Mouse (Mus musculus): Measurements from ENCODE around the gene Lrtm2. TPM values are rescaled to one million over a fixed set of nuclear protein-coding genes. Genes with fewer than 3 reads are reported as not detected.
A peak's percentile ranks its signal among the peaks of the same experiment; 100 is the strongest.
"Not testable (repeated sequence)": the region's sequence is repeated elsewhere in the genome, so short reads cannot be mapped to it uniquely, and the experiment has no call there.

The Lrtm2 gene
- polyA plus RNA-seq, 1 experiment from 2014 or later: not detected

- Histone ChIP-seq H3K4me1 (ENCODE audit: control insufficient read depth, low read depth, low read length) (peaks cover 17% of the 10 kb centered on the region), H3K27me3 (ENCODE audit: control insufficient read depth, insufficient read depth, low read depth, low read length) (no peaks in the 10 kb centered on the region), H3K9ac (ENCODE audit: low read depth, low read length) (no peak overlapping the region), H3K9me3 (replicated peaks; ENCODE audit: control insufficient read depth, low read length) (no peaks in the 10 kb centered on the region), H3K27ac (ENCODE audit: low read length) (no peak overlapping the region), H3K4me2 (ENCODE audit: low read depth, low read length) (no peak overlapping the region), H3K36me3 (ENCODE audit: control insufficient read depth, insufficient read depth) (peaks cover 36% of the 10 kb centered on the region), H3K4me3 (ENCODE audit: low read depth, low read length) (no peak overlapping the region)
- WGBS (ENCODE audit: insufficient replicate concordance): 73% methylated on average over 5 of the region's 5 CpGs
- no peak for ATAC-seq (ENCODE audit: low read depth)
These were observed 33.0 kb upstream of the Lrtm2 start for GRCm38 (mm10) chr6:119363593-119363992.

GRCm38 (mm10) chr6:119360925-119361702 lies 30.5 kb upstream of the Lrtm2 start:
- H3K4me2 ChIP-seq (ENCODE audit: low read depth, low read length): peak overlapping the region; percentile 41
- 25% methylated on average over 3 of the region's 3 CpGs for WGBS (ENCODE audit: insufficient replicate concordance)
- no peak overlapping the region for H3K9ac ChIP-seq (ENCODE audit: low read depth, low read length)

GRCm38 (mm10) chr6:119360250-119360649 lies 29.7 kb upstream of the Lrtm2 start:
- Histone ChIP-seq H3K27ac (ENCODE audit: low read length) (peak overlapping the region; percentile 68; the same call in 1 of the 2 replicates), H3K4me1 (ENCODE audit: control insufficient read depth, low read depth, low read length) (peaks cover 16% of the 10 kb centered on the region), H3K36me3 (ENCODE audit: control insufficient read depth, insufficient read depth) (peaks cover 44% of the 10 kb centered on the region)
- H3K4me2 ChIP-seq (ENCODE audit: low read depth, low read length); H3K4me3 ChIP-seq (ENCODE audit: low read depth, low read length); H3K9me3 ChIP-seq (replicated peaks; ENCODE audit: control insufficient read depth, low read length); H3K27me3 ChIP-seq (ENCODE audit: control insufficient read depth, insufficient read depth, low read depth, low read length); ATAC-seq (ENCODE audit: low read depth); H3K9ac ChIP-seq (ENCODE audit: low read depth, low read length): not testable (repeated sequence)
- WGBS (ENCODE audit: insufficient replicate concordance): 70% methylated on average over 6 of the region's 6 CpGs

More at GRCm38 (mm10) chr6:119360925-119361702, 30.5 kb upstream of the Lrtm2 start:
- H3K36me3 ChIP-seq (ENCODE audit: control insufficient read depth, insufficient read depth): peaks cover 38% of the 10 kb centered on the region
- peak overlapping the region; percentile 87 for H3K27ac ChIP-seq (ENCODE audit: low read length)
- no peak overlapping the region for H3K4me3 ChIP-seq (ENCODE audit: low read depth, low read length)
- no peaks in the 10 kb centered on the region for H3K27me3 ChIP-seq (ENCODE audit: control insufficient read depth, insufficient read depth, low read depth, low read length)
- H3K9me3 ChIP-seq (replicated peaks; ENCODE audit: control insufficient read depth, low read length): no peaks in the 10 kb centered on the region
- ATAC-seq (ENCODE audit: low read depth): peak; percentile 100
- peaks cover 16% of the 10 kb centered on the region for H3K4me1 ChIP-seq (ENCODE audit: control insufficient read depth, low read depth, low read length)

GRCm38 (mm10) chr6:119358020-119358571 lies 27.5 kb upstream of the Lrtm2 start:
- peaks cover 16% of the 10 kb centered on the region for H3K4me1 ChIP-seq (ENCODE audit: control insufficient read depth, low read depth, low read length)
- no peaks in the 10 kb centered on the region for H3K9me3 ChIP-seq (replicated peaks; ENCODE audit: control insufficient read depth, low read length)
- no peak overlapping the region for H3K4me3 ChIP-seq (ENCODE audit: low read depth, low read length)
- H3K4me2 ChIP-seq (ENCODE audit: low read depth, low read length): no peak overlapping the region
- H3K27me3 ChIP-seq (ENCODE audit: control insufficient read depth, insufficient read depth, low read depth, low read length): no peaks in the 10 kb centered on the region
- H3K9ac ChIP-seq (ENCODE audit: low read depth, low read length): no peak overlapping the region
- peaks cover 44% of the 10 kb centered on the region for H3K36me3 ChIP-seq (ENCODE audit: control insufficient read depth, insufficient read depth)
- ATAC-seq (ENCODE audit: low read depth): no peak
- 83% methylated on average over 8 of the region's 8 CpGs for WGBS (ENCODE audit: insufficient replicate concordance)
- no peak overlapping the region for H3K27ac ChIP-seq (ENCODE audit: low read length)

GRCm38 (mm10) chr6:119352501-119352900 lies 21.9 kb upstream of the Lrtm2 start:
- no peak overlapping the region for H3K4me3 ChIP-seq (ENCODE audit: low read depth, low read length)
- H3K36me3 ChIP-seq (ENCODE audit: control insufficient read depth, insufficient read depth): peaks cover 22% of the 10 kb centered on the region
- H3K9ac ChIP-seq (ENCODE audit: low read depth, low read length): no peak overlapping the region
- no peaks in the 10 kb centered on the region for H3K9me3 ChIP-seq (replicated peaks; ENCODE audit: control insufficient read depth, low read length)
- no peak overlapping the region for H3K4me2 ChIP-seq (ENCODE audit: low read depth, low read length)
- no peaks in the 10 kb centered on the region for H3K27me3 ChIP-seq (ENCODE audit: control insufficient read depth, insufficient read depth, low read depth, low read length)
- ATAC-seq (ENCODE audit: low read depth): no peak
- 71% methylated on average over 6 of the region's 6 CpGs for WGBS (ENCODE audit: insufficient replicate concordance)
- H3K27ac ChIP-seq (ENCODE audit: low read length): no peak overlapping the region
- H3K4me1 ChIP-seq (ENCODE audit: control insufficient read depth, low read depth, low read length): no peaks in the 10 kb centered on the region

GRCm38 (mm10) chr6:119351656-119352055 lies 21.1 kb upstream of the Lrtm2 start:
- WGBS (ENCODE audit: insufficient replicate concordance): 66% methylated on average over 8 of the region's 8 CpGs
- Histone ChIP-seq H3K36me3 (ENCODE audit: control insufficient read depth, insufficient read depth) (peaks cover 18% of the 10 kb centered on the region; the same call in 1 of the 2 replicates), H3K4me1 (ENCODE audit: control insufficient read depth, low read depth, low read length) (no peaks in the 10 kb centered on the region), H3K4me2 (ENCODE audit: low read depth, low read length) (no peak overlapping the region), H3K4me3 (ENCODE audit: low read depth, low read length) (no peak overlapping the region), H3K9ac (ENCODE audit: low read depth, low read length) (no peak overlapping the region), H3K27me3 (ENCODE audit: control insufficient read depth, insufficient read depth, low read depth, low read length) (no peaks in the 10 kb centered on the region), H3K9me3 (replicated peaks; ENCODE audit: control insufficient read depth, low read length) (no peaks in the 10 kb centered on the region), H3K27ac (ENCODE audit: low read length) (no peak overlapping the region)
- ATAC-seq (ENCODE audit: low read depth): no peak

GRCm38 (mm10) chr6:119350703-119351198 lies 20.2 kb upstream of the Lrtm2 start:
- Histone ChIP-seq H3K9ac (ENCODE audit: low read depth, low read length) (no peak overlapping the region), H3K36me3 (ENCODE audit: control insufficient read depth, insufficient read depth) (peaks cover 15% of the 10 kb centered on the region; the same call in 1 of the 2 replicates), H3K4me2 (ENCODE audit: low read depth, low read length) (no peak overlapping the region), H3K27me3 (ENCODE audit: control insufficient read depth, insufficient read depth, low read depth, low read length) (no peaks in the 10 kb centered on the region), H3K4me1 (ENCODE audit: control insufficient read depth, low read depth, low read length) (no peaks in the 10 kb centered on the region), H3K27ac (ENCODE audit: low read length) (no peak overlapping the region), H3K4me3 (ENCODE audit: low read depth, low read length) (no peak overlapping the region), H3K9me3 (replicated peaks; ENCODE audit: control insufficient read depth, low read length) (no peaks in the 10 kb centered on the region)
- WGBS (ENCODE audit: insufficient replicate concordance): 71% methylated on average over 9 of the region's 9 CpGs
- ATAC-seq (ENCODE audit: low read depth): no peak

- 0% methylated on average over 1 of the region's 1 CpGs for WGBS (ENCODE audit: insufficient replicate concordance)
- H3K4me3 ChIP-seq (ENCODE audit: low read depth, low read length): no peak overlapping the region
- ATAC-seq (ENCODE audit: low read depth): no peak
- no peaks in the 10 kb centered on the region for H3K9me3 ChIP-seq (replicated peaks; ENCODE audit: control insufficient read depth, low read length)
- no peak overlapping the region for H3K27ac ChIP-seq (ENCODE audit: low read length)
- no peak overlapping the region for H3K9ac ChIP-seq (ENCODE audit: low read depth, low read length)
- no peaks in the 10 kb centered on the region for H3K4me1 ChIP-seq (ENCODE audit: control insufficient read depth, low read depth, low read length)
- no peaks in the 10 kb centered on the region for H3K36me3 ChIP-seq (ENCODE audit: control insufficient read depth, insufficient read depth)
- H3K4me2 ChIP-seq (ENCODE audit: low read depth, low read length): no peak overlapping the region
- H3K27me3 ChIP-seq (ENCODE audit: control insufficient read depth, insufficient read depth, low read depth, low read length): no peaks in the 10 kb centered on the region
These were observed 17.7 kb upstream of the Lrtm2 start for GRCm38 (mm10) chr6:119348234-119348633.

- Histone ChIP-seq H3K4me3 (ENCODE audit: low read depth, low read length) (no peak overlapping the region), H3K4me1 (ENCODE audit: control insufficient read depth, low read depth, low read length) (no peaks in the 10 kb centered on the region), H3K27ac (ENCODE audit: low read length) (no peak overlapping the region), H3K36me3 (ENCODE audit: control insufficient read depth, insufficient read depth) (no peaks in the 10 kb centered on the region), H3K9me3 (replicated peaks; ENCODE audit: control insufficient read depth, low read length) (no peaks in the 10 kb centered on the region), H3K4me2 (ENCODE audit: low read depth, low read length) (no peak overlapping the region), H3K9ac (ENCODE audit: low read depth, low read length) (no peak overlapping the region), H3K27me3 (ENCODE audit: control insufficient read depth, insufficient read depth, low read depth, low read length) (no peaks in the 10 kb centered on the region)
- ATAC-seq (ENCODE audit: low read depth): no peak
- 58% methylated on average over 5 of the region's 5 CpGs for WGBS (ENCODE audit: insufficient replicate concordance)
These were observed 17.2 kb upstream of the Lrtm2 start for GRCm38 (mm10) chr6:119347813-119348212.

Data from liver, embryonic 16.5 days (tissue).